In the genomic region with DNA sequence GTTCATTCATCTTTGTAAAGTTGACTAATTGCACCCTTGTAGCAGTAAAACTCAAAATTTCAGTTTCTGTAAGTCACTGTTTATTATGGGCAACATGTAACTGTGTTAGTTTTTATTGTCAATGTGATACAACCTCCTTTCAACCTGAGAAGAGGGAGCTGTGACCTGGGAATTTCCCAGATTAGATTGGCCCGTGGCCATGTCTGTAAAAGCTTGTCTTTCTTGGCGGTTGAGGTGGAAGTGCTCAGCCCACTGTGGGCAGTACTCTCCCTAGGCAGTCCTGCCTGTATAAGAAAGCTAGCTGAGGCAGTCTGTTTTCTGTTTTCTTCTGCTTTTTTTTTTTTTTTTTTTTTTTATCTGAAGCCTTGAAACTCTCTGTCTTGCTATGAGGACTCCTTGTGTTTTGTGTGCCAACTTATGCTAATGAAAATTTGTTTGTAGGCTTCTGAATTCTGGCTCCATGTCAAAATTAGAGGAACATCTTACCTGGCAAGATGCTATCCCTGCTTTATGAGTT, we compare ENCODE assay signal across 8 mouse cellular contexts. TPM values are rescaled to one million over a fixed set of nuclear protein-coding genes. Genes with fewer than 3 reads are reported as not detected.
DNase-seq lines count a peak whose midpoint lies in the region; ATAC-seq and TF ChIP-seq lines count a peak whose summit lies in the region.

No protein-coding gene starts in this region.

- 64% methylated on average over 2 of the region's 2 CpGs for WGBS in forebrain, embryonic 15.5 days
- 62% methylated on average over 2 of the region's 2 CpGs for WGBS in liver, embryonic 14.5 days (ENCODE audit: insufficient replicate concordance)

- no peak for TF ChIP-seq CTCF in liver, embryonic 14.5 days (IDR thresholded peaks at IDR 0.05; ENCODE audit: low read depth)

- no peaks in the 10 kb centered on the region for H3K9me3 ChIP-seq in forebrain, embryonic 15.5 days
- no peaks in the 10 kb centered on the region for H3K9me3 ChIP-seq in liver, embryonic 14.5 days (ENCODE audit: control insufficient read depth, low read length)

- ATAC-seq in CD4-positive, CD25-positive, alpha-beta regulatory T cell, adult 4 months = no peak
- ATAC-seq in forebrain, embryonic 15.5 days (replicated peaks) = no peak
- ATAC-seq in liver, embryonic 14.5 days (ENCODE audit: insufficient read depth) = no peak

- peak; percentile 41 for DNase-seq in CD4-positive, CD25-positive, alpha-beta regulatory T cell, adult 2 months (ENCODE audit: low read depth, low spot score)
- DNase-seq in 3T3-L1 (ENCODE audit: low read depth, low spot score) = peak; percentile 28
- peak in 1 of 3 experiments; percentile 44 for DNase-seq in liver, embryonic 14.5 days (ENCODE audit: low read depth in 3 of 3, low spot score in 3 of 3)
- no peak for DNase-seq in Muller cell, postnatal 12 days (ENCODE audit: inconsistent ontology term)
- DNase-seq in layer of hippocampus, postnatal 25 days (ENCODE audit: extremely low spot score in 1 of 2, low spot score in 1 of 2) = no peak
- DNase-seq in gastrocnemius, postnatal 25 days = no peak

- H3K9ac ChIP-seq in forebrain, embryonic 15.5 days (replicated peaks) = peak overlapping the region; percentile 92; the same call in 1 of the 2 replicates
- no peak overlapping the region for H3K9ac ChIP-seq in liver, embryonic 14.5 days (replicated peaks)

- H3K27ac ChIP-seq in forebrain, embryonic 15.5 days (replicated peaks) = no peak overlapping the region
- no peak overlapping the region for H3K27ac ChIP-seq in liver, embryonic 14.5 days

- H3K27me3 ChIP-seq in forebrain, embryonic 15.5 days = no peaks in the 10 kb centered on the region
- H3K27me3 ChIP-seq in liver, embryonic 14.5 days (ENCODE audit: control insufficient read depth, insufficient read depth, low read length) = no peaks in the 10 kb centered on the region

- TF ChIP-seq EP300 in liver, embryonic 14.5 days (IDR thresholded peaks at IDR 0.05; ENCODE audit: low read depth) = no peak

- peak overlapping the region; percentile 67 for H3K4me2 ChIP-seq in forebrain, embryonic 15.5 days (replicated peaks)
- H3K4me2 ChIP-seq in liver, embryonic 14.5 days (ENCODE audit: low read depth) = peak overlapping the region; percentile 91

- peaks cover 36% of the 10 kb centered on the region for H3K4me1 ChIP-seq in forebrain, embryonic 15.5 days
- peaks cover 11 to 13% of the 10 kb centered on the region in 2 experiments for H3K4me1 ChIP-seq in liver, embryonic 14.5 days (replicated peaks; ENCODE audit: control insufficient read depth in 2 of 2, insufficient read depth in 2 of 2, low read length in 1 of 2)

- peaks cover 10% of the 10 kb centered on the region; the same call in 1 of the 2 replicates for H3K36me3 ChIP-seq in forebrain, embryonic 15.5 days
- H3K36me3 ChIP-seq in liver, embryonic 14.5 days (replicated peaks; ENCODE audit: control insufficient read depth, insufficient read depth, low read depth) = no peaks in the 10 kb centered on the region; the same call in 1 of the 2 replicates

- peak overlapping the region; percentile 92 for H3K4me3 ChIP-seq in forebrain, embryonic 15.5 days
- peak overlapping the region in 1 of 2 experiments; percentile 93; a peak in 2 of 4 replicates for H3K4me3 ChIP-seq in liver, embryonic 14.5 days (ENCODE audit: insufficient read depth in 1 of 2, low read depth in 2 of 2, low read length in 2 of 2)

RNA-seq across cellular contexts. Expression of a gene that starts 2.1 kb away (rescaled TPM):
- 10 to 100 TPM; 43.6 to 64.9 TPM for polyA plus RNA-seq in CD4-positive, CD25-positive, alpha-beta regulatory T cell, adult 4 months (2017; shearing (Covaris generic))
- 131 and 137 TPM in 2 replicates for polyA plus RNA-seq in forebrain, embryonic 15.5 days (2015; fragmentation: Nextera tagmentation; extraction: Ambion mirVana)
- polyA plus RNA-seq in liver, embryonic 14.5 days (2012; rRNA removed) = 5.5 and 6.5 TPM in 2 replicates
- polyA plus RNA-seq in liver, embryonic 14.5 days (2014; fragmentation: Nextera tagmentation; extraction: Ambion mirVana) = 8.8 and 10.0 TPM in 2 replicates
- total RNA-seq in layer of hippocampus, postnatal 25 days (2021) = 100 to 1,000 TPM in 1 of 2 experiments, 10 to 100 TPM in 1; 88.7 to 103 TPM
- total RNA-seq in gastrocnemius, postnatal 25 days (2021) = 10 to 100 TPM; 42.9 to 45.4 TPM

Comparison
In these comparisons a context has a peak if more than half of its experiments do, and no peak if none do; other contexts are left out.
1. DNase-seq: peak in CD4-positive, CD25-positive, alpha-beta regulatory T cell, adult 2 months (single experiment) and 3T3-L1 (single experiment); none in Muller cell, postnatal 12 days (single experiment), layer of hippocampus, postnatal 25 days (0 of 2) and gastrocnemius, postnatal 25 days (single experiment).
2. RNA of a gene that starts 2.1 kb away (polyA plus RNA-seq): 131 to 137 TPM in forebrain, embryonic 15.5 days and 43.6 to 64.9 TPM in CD4-positive, CD25-positive, alpha-beta regulatory T cell, adult 4 months; 5.5 to 10.0 TPM in liver, embryonic 14.5 days; every median in the first group is over 4 times any median in the second.